Mouse (Mus musculus) cortical plate, adult 2 months (tissue): ENCODE data around the gene Romo1.

Source experiments
- CTCF ChIP-seq: fragments of 200-500 bp; IDR thresholded peaks from 2 replicates; pipeline ENCODE4 v1.5.1; 2011; ENCODE audit warnings: mild to moderate bottlenecking, control low read depth, low read length; ENCODE audit not compliant: insufficient read depth; ENCODE audit errors: extremely low read depth
- POLR2A ChIP-seq: fragments of 200-500 bp; IDR thresholded peaks from 2 replicates; pipeline ENCODE4 v1.6.1; 2011; ENCODE audit warnings: mild to moderate bottlenecking, low read length, control low read depth; ENCODE audit not compliant: insufficient read depth; ENCODE audit errors: extremely low read depth

GRCm38 (mm10) chr2:156145486-156146130, 1.8 kb downstream of the Romo1 start:
- no peak for TF ChIP-seq CTCF
- no peak for TF ChIP-seq POLR2A
